Mouse (Mus musculus) testis, postnatal 14 days (tissue): Measurements from ENCODE around the gene Nkd2.

ENCODE experiments used
- DNase-seq: peaks from one replicate; pipeline ENCODE4 v3.0.0; 2021; ENCODE audit warnings: low spot score

Nkd2 gene

GRCm38 (mm10) chr13:73816338-73816737 is 31.1 kb downstream of the Nkd2 start:
- no peak for DNase-seq

- DNase-seq = no peak
Measured at GRCm38 (mm10) chr13:73814181-73814580, 33.2 kb downstream of the Nkd2 start.

GRCm38 (mm10) chr13:73812936-73813335 is 34.5 kb downstream of the Nkd2 start:
- DNase-seq = no peak

DNA sequence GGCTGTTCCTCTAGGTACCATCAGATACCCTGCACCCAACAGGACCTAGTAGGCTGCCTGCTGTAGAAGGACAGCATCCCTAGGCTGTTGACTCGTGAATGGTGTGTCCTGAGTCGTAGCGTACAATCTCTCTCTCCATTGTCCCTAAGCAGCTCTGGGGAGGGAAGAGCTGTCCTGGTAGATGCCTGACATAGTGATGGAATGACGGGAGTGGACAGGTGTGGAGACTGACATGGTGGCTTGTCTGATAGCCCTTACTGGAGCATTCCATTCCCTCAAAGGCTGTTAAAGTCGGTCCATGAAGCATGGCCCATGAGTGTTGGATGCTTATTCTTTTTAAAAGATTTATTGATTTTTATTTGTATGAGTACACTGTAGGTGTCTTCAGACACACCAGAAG is 42.5 kb downstream of the Nkd2 start:
- DNase-seq = no peak

DNA sequence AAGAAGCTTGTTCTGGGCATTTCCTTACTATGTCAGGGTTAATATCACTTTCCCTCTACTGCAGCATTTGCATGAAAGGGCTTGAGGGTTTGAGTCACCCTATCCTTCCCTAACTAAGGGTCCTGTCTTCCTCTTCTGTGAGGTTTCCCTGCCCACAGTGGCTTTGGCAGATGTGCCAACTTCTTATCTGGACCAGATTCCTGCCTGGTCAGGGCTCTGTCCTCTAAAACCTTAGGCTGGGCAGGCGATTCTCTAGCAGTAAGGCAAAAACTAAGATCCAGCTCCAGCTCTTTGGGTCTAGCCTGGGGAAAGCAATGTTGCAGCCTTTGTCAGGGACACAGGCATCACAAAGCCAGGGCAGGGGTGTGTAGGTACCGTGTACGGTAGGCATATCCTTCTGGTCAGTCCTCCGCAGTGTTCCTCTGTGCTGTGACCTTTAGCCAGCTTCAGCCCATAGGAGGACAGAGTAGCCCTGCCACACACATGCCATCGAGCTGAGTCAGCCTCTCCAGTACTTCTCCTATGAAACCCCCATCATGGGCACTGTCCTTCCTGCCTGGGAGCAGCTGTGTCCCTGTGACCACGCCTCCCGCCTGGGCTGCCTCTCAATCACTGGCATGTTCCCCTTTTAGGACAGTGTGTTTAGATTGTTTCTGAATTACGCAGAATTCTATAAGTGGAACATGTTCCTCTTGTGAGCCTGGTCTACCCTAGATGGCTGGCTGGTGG is 43.8 kb downstream of the Nkd2 start:
- DNase-seq = peak; percentile 19

DNA sequence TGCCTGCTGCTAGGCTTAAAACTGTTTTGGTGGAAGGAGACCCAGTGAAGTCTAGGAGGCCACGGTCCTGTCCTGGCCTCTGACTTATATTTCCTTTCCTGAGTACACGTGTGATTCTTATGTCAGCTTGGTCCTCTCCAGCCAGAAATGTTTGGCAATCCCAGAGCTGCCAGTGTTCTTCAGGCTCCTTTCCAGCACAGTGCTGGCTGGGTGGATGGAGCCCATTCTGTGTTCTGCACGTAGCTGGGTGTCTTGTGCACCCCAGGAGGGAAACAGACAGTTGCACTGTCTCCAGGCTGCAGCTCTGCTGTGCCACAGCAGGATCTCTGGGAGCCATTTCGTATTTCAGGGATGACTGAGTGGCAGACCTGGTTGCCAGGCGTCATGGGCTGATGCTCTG is 48.3 kb downstream of the Nkd2 start:
- no peak for DNase-seq

DNA sequence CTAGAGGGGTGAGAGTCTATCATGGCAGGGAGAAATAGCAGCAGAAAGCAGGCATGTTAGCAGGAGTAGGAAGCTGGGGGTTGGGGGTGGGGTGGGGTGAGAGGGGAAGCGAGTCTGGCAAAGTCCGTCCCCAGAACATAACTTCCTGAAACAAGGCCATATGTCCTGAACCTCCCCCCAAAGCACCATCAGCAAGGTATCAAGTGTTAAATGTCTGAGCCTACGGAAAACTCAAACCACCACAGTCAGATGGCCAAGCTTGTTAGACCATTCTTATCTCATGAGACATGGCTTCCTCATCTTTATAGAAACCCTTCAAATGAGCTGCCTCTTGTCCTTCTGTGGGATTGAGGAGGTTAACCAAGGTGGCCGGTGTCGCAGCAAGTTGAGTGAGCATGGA is 54.3 kb downstream of the Nkd2 start:
- no peak for DNase-seq

- DNase-seq = no peak
Measured at GRCm38 (mm10) chr13:73792176-73792575, 55.3 kb downstream of the Nkd2 start.

GRCm38 (mm10) chr13:73782486-73782885 is 64.9 kb downstream of the Nkd2 start:
- DNase-seq = no peak

DNA sequence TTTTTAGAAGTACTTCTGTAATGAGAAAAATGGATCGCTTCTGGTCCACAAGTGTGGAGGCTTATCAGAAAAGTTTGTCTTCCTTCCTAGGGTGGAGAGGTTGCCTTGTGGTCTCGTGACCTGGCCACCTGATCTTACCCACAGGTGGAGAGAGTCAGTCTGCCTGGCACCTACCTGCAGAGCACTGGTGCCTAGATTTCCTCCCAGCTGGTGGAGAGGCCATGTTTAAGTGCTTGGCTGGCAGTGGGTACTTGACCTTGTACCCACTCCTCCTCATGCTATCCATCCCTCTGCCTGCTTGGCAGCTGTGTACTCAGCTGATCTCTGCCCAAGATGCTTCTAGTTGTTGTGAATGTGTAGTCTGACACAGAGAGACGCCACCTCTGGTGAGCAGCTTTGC is 69.9 kb downstream of the Nkd2 start:
- no peak for DNase-seq

- no peak for DNase-seq
Measured at GRCm38 (mm10) chr13:73775786-73776185, 71.6 kb downstream of the Nkd2 start.

- DNase-seq = no peak
Measured at GRCm38 (mm10) chr13:73773519-73774205, 73.8 kb downstream of the Nkd2 start.

- DNase-seq = no peak
Measured at GRCm38 (mm10) chr13:73772655-73773054, 74.8 kb downstream of the Nkd2 start.

DNA sequence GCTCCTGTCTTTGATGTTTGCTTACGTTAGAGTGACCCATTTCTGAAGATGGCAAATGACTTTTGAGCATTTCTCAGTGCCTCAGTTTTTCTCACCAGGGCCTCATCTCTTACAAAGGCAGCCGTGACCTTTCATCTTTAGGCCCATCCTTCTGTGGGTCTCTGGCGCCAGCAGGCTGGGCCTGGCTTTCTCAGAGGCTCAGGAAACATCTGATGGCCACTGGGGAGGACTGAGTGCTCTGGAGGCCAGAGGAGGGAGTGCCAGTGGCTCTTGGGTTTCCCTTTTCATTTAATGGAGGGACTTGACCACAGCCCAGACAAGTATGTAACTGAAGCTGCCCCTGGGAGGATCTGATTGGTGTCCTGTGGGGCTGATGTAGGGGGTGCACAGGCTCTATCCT is 76.3 kb downstream of the Nkd2 start:
- DNase-seq = no peak

DNA sequence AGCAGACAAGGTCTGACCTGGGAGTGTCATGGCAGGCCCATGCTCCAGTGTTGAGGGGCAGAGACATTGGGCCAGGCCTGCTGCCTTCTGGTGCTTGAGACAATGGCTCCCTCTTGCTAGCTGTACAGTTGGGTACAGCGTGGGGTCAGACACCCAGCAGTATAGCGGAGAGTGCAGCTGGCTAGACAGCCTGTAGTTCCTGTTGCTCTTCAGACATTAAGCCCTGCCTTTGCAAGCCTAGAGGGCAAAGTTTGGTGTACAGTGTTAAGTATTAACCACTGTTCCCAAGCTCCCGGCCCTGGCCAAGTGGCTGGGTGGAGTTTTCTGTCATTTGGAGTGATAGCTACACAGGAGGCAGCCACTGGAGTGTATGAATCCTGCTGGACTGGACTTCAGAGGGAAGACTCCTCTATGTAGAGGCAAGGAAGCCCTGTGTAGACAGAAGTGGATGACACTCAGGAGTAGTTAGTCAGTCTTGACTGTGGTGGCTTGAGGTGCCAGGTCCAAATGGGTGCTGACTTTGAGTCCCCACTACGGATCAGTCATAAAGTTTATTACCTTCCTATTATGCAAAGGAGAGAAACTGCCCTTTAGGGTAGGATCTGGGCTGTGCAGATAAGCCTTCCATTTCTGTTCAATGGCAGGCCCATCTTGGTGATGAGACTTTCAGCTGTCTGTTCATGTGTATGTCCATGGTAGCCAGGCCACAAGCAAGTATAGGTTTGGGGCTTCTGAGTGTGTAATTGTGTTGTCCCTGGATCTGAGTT is 77.3 kb downstream of the Nkd2 start:
- DNase-seq = no peak
